Mouse (Mus musculus) gastrocnemius, adult 2 months (tissue): ENCODE results near the gene Ccdc163. TPM values are rescaled to one million over a fixed set of nuclear protein-coding genes. Genes with fewer than 3 reads are reported as not detected.

Experiments
- DNase-seq: peaks from one replicate; pipeline ENCODE4 v3.0.0; 2022
- H3K27ac ChIP-seq: fragments of 200-600 bp; 2 replicates; pipeline ENCODE4 v1.8.1; 2022; ENCODE audit warnings: mild to moderate bottlenecking
- H3K4me3 ChIP-seq: fragments of 200-600 bp; 2 replicates; pipeline ENCODE4 v1.8.1; 2022; ENCODE audit warnings: mild to moderate bottlenecking, moderate library complexity
- CTCF ChIP-seq: fragments of 200-600 bp; IDR thresholded peaks from 2 replicates; pipeline ENCODE4 v1.8.1; 2022; ENCODE audit warnings: antibody characterized with exemption, mild to moderate bottlenecking, moderate library complexity
- intact Hi-C: fragments of 180-260 bp; cut with DNase I; formaldehyde crosslinking; loops from one replicate; pipeline ENCODE4 v1.15.1; 2025
- total RNA-seq, 2 experiments: library from RNA; stranded (reverse); gene quantifications; 2 replicates each; pipeline ENCODE4 v1.2.3; 2021

Gene Ccdc163
- total RNA-seq, 2 experiments from 2014 or later, result 1.9 to 3.8 TPM

DNA sequence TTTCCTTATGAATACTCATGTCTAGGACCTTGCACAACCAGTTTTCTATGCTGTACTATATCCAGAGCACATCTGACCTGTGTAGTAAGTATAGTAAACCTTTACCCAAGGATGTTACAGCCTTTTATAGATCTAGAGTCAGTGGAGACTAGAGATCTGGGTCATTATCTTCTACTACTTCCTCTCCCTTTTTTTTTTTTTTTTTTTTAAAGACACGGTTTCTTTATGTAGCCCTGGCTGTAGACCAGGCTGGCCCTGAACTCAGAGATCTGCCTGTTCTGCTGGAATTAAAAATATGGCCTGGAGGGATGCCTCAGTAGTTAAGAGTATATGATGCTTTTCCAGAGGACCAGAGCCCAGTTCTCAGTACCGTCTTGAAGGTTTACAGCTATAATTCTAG lies 53.6 kb downstream of the Ccdc163 start:
- H3K4me3 ChIP-seq, result no peak overlapping the region
- H3K27ac ChIP-seq, result no peak overlapping the region
- DNase-seq, result no peak
- intact Hi-C loops, result no loop called here
- no peak for TF ChIP-seq CTCF

DNA sequence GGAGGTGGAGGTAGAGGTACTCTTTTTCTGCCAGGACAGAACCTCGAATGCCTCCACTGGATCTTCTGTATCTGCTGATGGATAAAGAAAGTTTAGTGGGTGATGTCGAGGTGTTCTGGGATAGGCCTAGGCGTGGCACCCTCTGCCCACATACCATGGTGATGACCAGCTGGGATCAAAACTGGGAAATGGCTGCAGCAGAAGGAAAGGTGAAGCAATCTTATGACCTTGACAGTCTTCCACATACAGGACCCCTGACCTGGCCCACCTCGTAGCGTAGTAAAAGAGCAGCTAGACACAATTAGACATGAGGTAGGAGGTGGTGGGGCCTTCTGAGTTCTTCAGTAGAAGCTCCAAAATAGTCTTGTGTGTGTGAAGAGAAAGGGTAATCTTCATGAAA lies 55.7 kb downstream of the Ccdc163 start:
- intact Hi-C loops, result no loop called here
- DNase-seq, result no peak
- Histone ChIP-seq H3K4me3 (no peak overlapping the region), H3K27ac (no peak overlapping the region)
- TF ChIP-seq CTCF, result no peak

DNA sequence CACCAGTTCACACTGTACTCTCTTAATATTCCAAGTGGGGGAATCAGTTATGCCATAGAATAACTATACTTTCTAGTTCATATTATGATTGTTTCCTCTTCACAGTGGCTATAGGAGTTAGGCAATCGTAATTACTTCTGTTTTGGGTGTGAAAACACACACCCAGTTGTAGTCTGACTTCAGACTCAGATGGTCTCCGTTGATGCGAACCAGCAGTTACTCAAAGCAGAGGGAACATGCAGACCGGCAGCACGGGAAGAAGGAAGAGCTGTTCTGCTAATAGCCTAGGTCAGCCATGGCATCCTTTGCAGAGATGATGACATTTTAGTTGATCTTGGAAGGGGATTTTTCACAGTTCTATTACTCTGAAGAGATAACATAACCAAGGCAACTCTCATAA lies 60.2 kb downstream of the Ccdc163 start:
- no peak for TF ChIP-seq CTCF
- Histone ChIP-seq H3K4me3 (no peak overlapping the region), H3K27ac (no peak overlapping the region)
- intact Hi-C loops, result no loop called here
- no peak for DNase-seq

DNA sequence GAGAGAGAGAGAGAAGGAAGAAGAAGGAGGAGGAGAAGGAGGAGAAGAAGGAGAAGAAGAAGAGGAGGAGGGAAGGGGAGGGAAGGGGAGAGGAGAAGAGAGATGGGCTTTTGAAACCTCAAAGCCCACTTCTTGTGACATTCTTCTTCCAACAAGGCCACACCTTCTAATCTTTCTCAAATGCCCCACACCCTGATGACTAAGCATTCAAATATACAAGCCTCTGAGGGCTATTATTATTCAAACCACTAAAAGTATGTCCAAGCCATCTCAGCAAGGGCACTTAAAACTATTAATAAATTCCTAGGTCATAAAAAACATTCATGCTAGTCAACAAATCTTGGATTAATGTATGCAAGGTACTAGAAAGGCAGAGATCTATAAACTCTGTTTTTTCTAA lies 60.8 kb downstream of the Ccdc163 start:
- H3K27ac ChIP-seq, result no peak overlapping the region
- H3K4me3 ChIP-seq, result no peak overlapping the region
- intact Hi-C loops, result no loop called here
- DNase-seq, result no peak
- no peak for TF ChIP-seq CTCF

DNA sequence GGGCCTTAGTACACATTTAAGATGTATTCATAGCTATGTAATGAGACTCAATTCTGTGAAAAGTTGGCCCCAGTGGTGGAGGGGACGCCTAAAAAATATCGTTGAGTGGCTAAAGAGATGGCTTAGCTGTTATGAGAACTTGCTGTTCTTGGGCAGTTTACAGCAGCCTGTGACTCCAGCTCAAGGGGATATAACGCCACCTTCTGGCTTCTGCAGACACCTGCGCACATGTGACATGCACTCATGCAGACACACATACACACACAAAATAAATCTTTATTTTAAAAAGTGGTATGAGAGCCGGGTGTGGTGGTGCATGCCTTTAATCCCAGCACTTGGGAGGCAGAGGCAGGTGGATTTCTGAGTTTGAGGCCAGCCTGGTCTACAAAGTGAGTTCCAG lies 68.1 kb downstream of the Ccdc163 start:
- no peak for DNase-seq
- Histone ChIP-seq H3K4me3 (no peak overlapping the region), H3K27ac (no peak overlapping the region)
- no peak for TF ChIP-seq CTCF
- intact Hi-C loops, result no loop called here

DNA sequence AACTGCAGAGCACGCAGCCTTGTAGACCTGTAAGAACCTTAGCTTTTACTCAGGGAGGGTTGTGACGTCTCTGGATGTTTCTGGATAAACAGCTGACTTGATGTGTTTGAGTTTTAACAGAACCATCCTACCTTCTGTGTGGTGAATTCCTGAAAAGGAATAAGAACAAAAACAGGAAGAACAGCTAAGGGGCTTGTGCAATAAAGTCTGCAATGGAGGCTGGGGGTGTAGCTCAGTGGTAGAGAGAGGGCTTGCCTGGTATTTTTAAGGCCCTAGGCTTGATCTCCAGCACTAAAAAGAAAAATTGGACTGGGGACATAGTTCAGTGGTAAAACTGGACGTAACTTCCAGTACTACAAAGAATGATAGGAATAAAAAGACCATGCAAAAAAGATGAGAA lies 68.8 kb downstream of the Ccdc163 start:
- intact Hi-C loops, result no loop called here
- DNase-seq, result no peak
- H3K27ac ChIP-seq, result no peak overlapping the region
- no peak for TF ChIP-seq CTCF
- no peak overlapping the region for H3K4me3 ChIP-seq

DNA sequence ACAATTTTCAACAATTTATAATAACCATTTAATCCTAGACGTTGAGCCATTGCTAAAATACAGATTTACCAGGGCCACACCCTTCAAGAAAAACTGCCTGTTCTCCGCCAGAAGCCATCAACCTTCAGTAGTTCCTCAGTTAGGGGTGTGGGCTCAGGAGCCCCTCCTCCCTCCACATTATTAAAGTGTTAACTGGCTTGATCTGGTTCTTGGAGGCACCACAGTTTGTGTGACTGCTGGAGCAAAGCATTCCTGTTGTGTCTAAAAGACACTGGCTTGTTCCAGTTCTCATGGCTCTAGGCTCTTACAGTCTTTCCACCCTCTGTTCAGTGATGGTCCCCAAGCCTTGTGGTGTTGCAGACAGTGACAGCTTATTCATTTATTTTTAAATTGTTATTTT lies 72.2 kb downstream of the Ccdc163 start:
- no peak for TF ChIP-seq CTCF
- intact Hi-C loops, result no loop called here

DNA sequence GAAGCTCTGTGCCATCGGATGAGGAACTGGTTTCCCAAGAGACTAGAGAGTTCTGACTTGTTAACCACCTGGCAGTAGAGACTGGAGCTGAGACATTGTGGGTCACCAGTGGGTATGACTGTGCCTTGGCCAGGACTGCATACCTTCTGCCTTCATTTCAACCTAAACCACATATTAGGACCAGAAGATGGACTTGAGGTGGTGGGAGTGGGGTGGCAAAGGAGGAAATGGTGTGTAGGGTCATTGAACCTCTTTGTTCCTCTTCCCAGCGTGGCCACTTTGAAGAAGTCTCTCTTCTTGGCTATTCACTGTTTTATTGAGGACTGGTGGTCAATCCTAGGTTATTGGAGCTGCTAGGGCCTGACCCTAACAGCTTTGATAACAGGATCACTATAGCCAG lies 73.1 kb downstream of the Ccdc163 start:
- intact Hi-C loops, result no loop called here
- Histone ChIP-seq H3K27ac (no peak overlapping the region), H3K4me3 (no peak overlapping the region)
- no peak for DNase-seq
- TF ChIP-seq CTCF, result no peak

More for the DNA sequence above, 72.2 kb downstream of the Ccdc163 start:
- no peak overlapping the region for H3K27ac ChIP-seq
- DNase-seq, result no peak
- H3K4me3 ChIP-seq, result no peak overlapping the region

DNA sequence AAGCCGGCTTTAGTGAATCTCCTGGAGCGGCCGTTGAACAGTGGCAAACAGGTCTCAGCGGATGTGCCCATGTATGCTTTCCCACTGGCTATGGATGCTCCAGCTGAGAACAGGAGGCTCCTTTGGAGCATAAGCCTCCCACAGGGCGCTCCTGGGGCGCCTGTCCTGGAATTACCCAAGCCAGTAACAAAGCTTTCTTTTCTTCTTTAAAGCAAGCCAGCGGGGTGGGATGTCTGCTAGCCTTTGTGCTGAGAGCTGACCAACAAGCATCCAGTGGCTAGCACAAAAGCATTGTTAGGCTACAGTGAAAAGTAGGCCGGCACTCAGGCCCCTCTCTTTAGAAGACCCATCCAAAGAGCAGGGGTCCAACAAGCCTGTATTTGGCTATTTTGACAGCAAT lies 73.9 kb downstream of the Ccdc163 start:
- no peak overlapping the region for H3K4me3 ChIP-seq
- intact Hi-C loops, result no loop called here
- H3K27ac ChIP-seq, result no peak overlapping the region; the same call in 1 of the 2 replicates
- DNase-seq, result no peak
- no peak for TF ChIP-seq CTCF

DNA sequence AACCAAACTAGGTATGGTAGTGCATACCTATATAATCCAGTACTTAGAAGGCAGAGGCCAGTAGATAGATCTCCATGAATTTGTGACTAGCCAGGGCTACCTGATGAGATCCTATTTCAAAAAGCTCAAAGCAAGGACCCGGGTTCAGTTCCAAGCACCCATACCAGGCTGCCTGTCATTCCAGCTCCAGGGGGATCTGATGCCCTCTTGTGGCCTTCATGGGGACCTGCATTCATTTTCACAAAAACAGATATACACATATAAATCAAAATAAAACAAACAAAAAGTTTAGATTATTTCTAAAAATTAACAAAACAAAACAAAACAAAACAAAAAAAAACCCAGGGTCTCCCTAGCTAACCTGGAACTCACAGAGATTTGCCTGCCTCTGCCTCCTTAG lies 78.3 kb downstream of the Ccdc163 start:
- TF ChIP-seq CTCF, result peak; percentile 41
- intact Hi-C loops, result loop anchor here (5.0 kb wide), 1 partner anchor 144 kb away; no protein-coding TSS in a partner anchor
- DNase-seq, result no peak
- Histone ChIP-seq H3K4me3 (no peak overlapping the region), H3K27ac (no peak overlapping the region)

DNA sequence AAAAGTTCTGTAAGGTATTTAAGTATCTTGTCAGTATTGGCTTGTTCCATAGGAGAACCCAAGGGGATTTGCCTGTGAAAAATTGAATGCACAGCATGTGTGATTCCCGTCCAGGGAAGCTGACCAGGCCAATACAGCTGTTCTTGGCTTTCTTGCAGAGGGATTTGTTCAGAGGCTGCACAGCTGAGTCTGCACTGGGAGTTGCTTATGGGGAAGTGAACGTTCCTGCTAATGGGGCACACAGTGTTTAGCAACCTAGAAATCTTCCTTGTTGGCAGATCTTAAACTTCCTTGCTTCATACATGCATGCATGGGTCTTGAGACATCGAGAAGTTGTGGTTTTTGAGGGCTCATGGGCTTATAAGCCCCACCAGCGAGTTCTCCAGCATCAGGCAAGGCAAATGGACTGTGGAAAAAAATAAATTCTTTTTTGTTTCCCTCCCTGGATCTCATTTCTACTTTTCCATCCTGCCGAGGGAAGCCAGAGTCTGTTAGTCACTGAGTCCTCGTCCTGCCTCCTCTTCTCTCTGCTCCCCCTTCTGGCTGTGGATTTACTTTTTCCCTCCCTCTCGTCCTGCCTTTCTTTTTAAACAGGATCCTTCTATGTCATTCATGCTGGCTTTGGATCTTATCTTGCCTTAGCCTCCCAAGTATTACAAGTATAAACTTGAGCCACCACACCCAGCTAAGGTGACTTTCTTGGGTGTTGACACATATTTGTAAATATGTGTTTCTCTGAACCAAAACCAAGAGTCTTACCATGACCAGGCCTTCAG lies 79.9 kb downstream of the Ccdc163 start:
- peak; percentile 29; the same call in 1 of the 2 replicates for TF ChIP-seq CTCF
- Histone ChIP-seq H3K27ac (peak overlapping the region; percentile 65), H3K4me3 (peak overlapping the region; percentile 58)
- DNase-seq, result no peak
- intact Hi-C loops, result loop anchor here (5.0 kb wide), 1 partner anchor 146 kb away; no protein-coding TSS in a partner anchor

DNA sequence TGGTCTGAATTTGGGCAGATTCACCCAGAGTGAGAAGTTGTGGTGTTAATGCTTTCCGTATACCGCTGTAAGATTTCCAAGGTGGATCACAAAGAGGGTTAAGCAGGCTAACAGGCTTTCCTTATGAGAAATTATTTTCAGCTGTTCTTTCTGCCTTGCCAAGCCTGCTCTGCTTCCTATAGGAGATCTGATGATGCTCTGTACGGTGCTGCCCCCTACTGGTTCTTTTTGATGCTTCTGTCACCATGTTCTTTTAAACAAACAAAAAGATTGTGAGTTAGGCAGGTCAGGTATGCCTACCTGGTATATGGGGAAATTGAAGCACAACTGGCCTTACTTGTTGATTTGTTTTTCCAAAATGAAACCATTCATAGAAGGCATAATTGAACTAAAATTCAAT lies 80.6 kb downstream of the Ccdc163 start:
- Histone ChIP-seq H3K4me3 (peak overlapping the region; percentile 58), H3K27ac (peak overlapping the region; percentile 65)
- DNase-seq, result peak; percentile 75
- intact Hi-C loops, result loop anchor here (1.0 to 5.0 kb wide), 2 partner anchors 70 to 147 kb away; no protein-coding TSS in a partner anchor
- peak; percentile 87 for TF ChIP-seq CTCF

DNA sequence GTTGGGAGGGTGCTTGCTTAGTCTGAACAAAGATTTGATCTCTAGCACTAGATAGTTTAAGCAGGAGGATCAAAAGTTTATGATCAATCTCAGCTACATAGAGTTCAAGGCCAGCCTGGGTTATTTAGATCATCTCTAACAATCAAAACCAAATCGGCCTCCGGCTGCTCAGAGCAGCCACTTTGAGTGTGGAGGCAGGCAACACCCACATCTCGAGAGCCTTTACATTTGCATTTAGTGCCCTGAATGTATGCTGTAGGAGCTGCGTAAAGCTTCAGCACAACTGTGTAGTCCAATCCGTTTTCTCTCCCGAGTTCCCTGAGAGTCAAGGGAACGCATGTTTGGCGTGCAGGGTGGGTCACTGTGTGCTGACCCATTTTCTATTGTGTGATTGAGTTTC lies 84.1 kb downstream of the Ccdc163 start:
- no peak for DNase-seq
- intact Hi-C loops, result no loop called here
- H3K4me3 ChIP-seq, result no peak overlapping the region
- TF ChIP-seq CTCF, result no peak
- no peak overlapping the region for H3K27ac ChIP-seq

DNA sequence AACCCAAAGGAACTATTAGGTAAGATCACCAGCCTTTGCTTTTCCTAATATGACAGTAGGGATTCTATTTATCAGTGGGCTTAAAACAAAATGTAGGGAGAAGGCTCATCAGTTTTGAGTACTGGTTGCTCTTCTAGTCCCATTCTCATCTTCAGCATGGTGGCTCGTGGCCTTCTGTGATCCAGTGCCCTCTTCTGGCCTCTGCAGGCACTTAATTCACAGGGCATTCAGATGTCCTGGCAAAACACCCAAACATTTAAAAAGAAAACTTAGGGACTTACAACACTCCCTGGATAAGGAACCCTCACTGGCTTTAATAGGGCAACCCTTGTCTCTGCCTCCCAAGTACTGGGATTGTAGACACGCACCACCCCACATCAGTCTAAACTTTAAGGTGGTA lies 86.0 kb downstream of the Ccdc163 start:
- H3K4me3 ChIP-seq, result no peak overlapping the region
- intact Hi-C loops, result no loop called here
- TF ChIP-seq CTCF, result peak; percentile 16; the same call in 1 of the 2 replicates
- no peak overlapping the region for H3K27ac ChIP-seq
- no peak for DNase-seq
